Mouse (Mus musculus) heart, postnatal 0 days (tissue): ENCODE data around the gene Elk4. TPM values are rescaled to one million over a fixed set of nuclear protein-coding genes. Genes with fewer than 3 reads are reported as not detected.
A peak's percentile ranks its signal among the peaks of the same experiment; 100 is the strongest.

Source experiments
- ATAC-seq: fragments of 200-750 bp; cut with Nextera tagmentation; 2 replicates; pipeline ENCODE4 v1.8.0; 2017; ENCODE audit warnings: low read depth, moderate number of reproducible peaks, moderate library complexity; ENCODE audit not compliant: insufficient read depth
- DNase-seq: peaks from one replicate; pipeline ENCODE4 v3.0.0-alpha.2; 2016; ENCODE audit warnings: low spot score
- H3K27ac ChIP-seq: fragments of 300-500 bp; sonication (generic); 2 replicates; pipeline ENCODE4 v1.5.1; 2014; ENCODE audit warnings: low read depth, mild to moderate bottlenecking
- H3K27me3 ChIP-seq: fragments of 300-500 bp; sonication (generic); 2 replicates; pipeline ENCODE4 v1.6.1; 2014; ENCODE audit warnings: low read length, mixed read lengths; ENCODE audit not compliant: control insufficient read depth, insufficient read depth
- H3K36me3 ChIP-seq: fragments of 300-500 bp; sonication (generic); replicated peaks from 2 replicates; pipeline ENCODE4 v1.6.1; 2014; ENCODE audit warnings: low read length, mixed read lengths; ENCODE audit not compliant: control insufficient read depth, insufficient read depth
- H3K4me1 ChIP-seq: fragments of 300-500 bp; sonication (generic); 2 replicates; pipeline ENCODE4 v1.6.1; 2014; ENCODE audit warnings: antibody characterized with exemption; ENCODE audit not compliant: control insufficient read depth, insufficient read depth
- H3K4me2 ChIP-seq: fragments of 300-500 bp; sonication (generic); 2 replicates; pipeline ENCODE4 v1.6.1; 2014; ENCODE audit warnings: low read depth, mild to moderate bottlenecking, low read length, moderate library complexity
- H3K4me3 ChIP-seq: fragments of 300-500 bp; sonication (generic); 2 replicates; pipeline ENCODE4 v1.5.1; 2014; ENCODE audit warnings: low read depth, low read length
- H3K9ac ChIP-seq: fragments of 300-500 bp; sonication (generic); replicated peaks from 2 replicates; pipeline ENCODE4 v1.6.1; 2014; ENCODE audit warnings: low read depth, low read length, mixed read lengths
- H3K9me3 ChIP-seq: fragments of 300-500 bp; sonication (generic); replicated peaks from 2 replicates; pipeline ENCODE4 v1.6.1; 2016; ENCODE audit warnings: low read length; ENCODE audit not compliant: control insufficient read depth
- CTCF ChIP-seq: IDR thresholded peaks from 2 replicates; pipeline ENCODE4 v1.5.1; 2016; ENCODE audit warnings: antibody characterized with exemption, control low read depth, low read depth
- EP300 ChIP-seq: IDR thresholded peaks from 2 replicates; pipeline ENCODE4 v1.6.1; 2016; ENCODE audit warnings: antibody characterized with exemption, low read depth
- WGBS: fragments of 180-500 bp; shearing (Covaris S2); extraction: QIAGEN DNeasy Blood & Tissue Kit; methylation state at CpG from one replicate; pipeline ENCODE4 v1.1.7; 2014; 5-methylcytosine and 5-hydroxymethylcytosine counted together
- polyA plus RNA-seq: library from polyadenylated mRNA; unstranded; fragments of >200 nt; fragmentation: Nextera tagmentation; extraction: Ambion mirVana; gene quantifications from 2 replicates; pipeline ENCODE4 v1.2.1, GENCODE M21; 2015
- total RNA-seq: library from RNA; depleted of rRNA; stranded (reverse); fragments of >200 nt; gene quantifications from 2 replicates; pipeline ENCODE4 v1.2.3, GENCODE M21; 2014; ENCODE audit warnings: low replicate concordance

Elk4 gene
- total and polyA plus RNA-seq, 2 experiments from 2014 or later = 13.3 to 32.9 TPM

GRCm38 (mm10) chr1:132006046-132006445 lies 1.4 kb upstream of the Elk4 start:
- Histone ChIP-seq H3K9me3 (no peaks in the 10 kb centered on the region), H3K9ac (no peak overlapping the region), H3K27ac (no peak overlapping the region), H3K4me2 (no peak overlapping the region), H3K36me3 (no peaks in the 10 kb centered on the region), H3K4me1 (peaks cover 16% of the 10 kb centered on the region), H3K4me3 (no peak overlapping the region), H3K27me3 (no peaks in the 10 kb centered on the region)
- DNase-seq (no peak), ATAC-seq (no peak)
- TF ChIP-seq EP300 (no peak), CTCF (no peak)
- 67% methylated on average over 3 of the region's 3 CpGs for WGBS

GRCm38 (mm10) chr1:132006721-132007120 lies 686 bp upstream of the Elk4 start:
- TF ChIP-seq EP300 (no peak), CTCF (no peak)
- Histone ChIP-seq H3K4me1 (peaks cover 16% of the 10 kb centered on the region), H3K9me3 (no peaks in the 10 kb centered on the region), H3K4me3 (peak overlapping the region; percentile 83), H3K9ac (peak overlapping the region; percentile 96), H3K27ac (peak overlapping the region; percentile 100), H3K4me2 (peak overlapping the region; percentile 79), H3K27me3 (no peaks in the 10 kb centered on the region), H3K36me3 (no peaks in the 10 kb centered on the region)
- no peak for ATAC-seq
- WGBS = 32% methylated on average over 5 of the region's 5 CpGs
- no peak for DNase-seq

- peak; percentile 89 for DNase-seq
- under 1% methylated on average over 49 of the region's 72 CpGs for whole genome bisulfite sequencing
These were observed 721 bp downstream of the Elk4 start for GRCm38 (mm10) chr1:132007828-132008827.

GRCm38 (mm10) chr1:132008881-132009644 lies 1.7 kb downstream of the Elk4 start:
- peak overlapping the region; percentile 100 for H3K27ac ChIP-seq
- 39% methylated on average over 8 of the region's 8 CpGs for WGBS
- ATAC-seq = no peak

More at GRCm38 (mm10) chr1:132007828-132008827, 721 bp downstream of the Elk4 start:
- Histone ChIP-seq H3K9ac (peak overlapping the region; percentile 96), H3K27me3 (no peaks in the 10 kb centered on the region), H3K27ac (peak overlapping the region; percentile 100), H3K4me3 (peak overlapping the region; percentile 83), H3K4me2 (peak overlapping the region; percentile 79), H3K9me3 (no peaks in the 10 kb centered on the region), H3K36me3 (no peaks in the 10 kb centered on the region), H3K4me1 (peaks cover 16% of the 10 kb centered on the region)
- ATAC-seq = peak; percentile 88
- TF ChIP-seq EP300 (no peak), CTCF (no peak)

More at GRCm38 (mm10) chr1:132008881-132009644, 1.7 kb downstream of the Elk4 start:
- no peaks in the 10 kb centered on the region for H3K9me3 ChIP-seq
- peak overlapping the region; percentile 83 for H3K4me3 ChIP-seq
- peaks cover 16% of the 10 kb centered on the region for H3K4me1 ChIP-seq
- H3K9ac ChIP-seq = peak overlapping the region; percentile 96
- peak overlapping the region; percentile 79 for H3K4me2 ChIP-seq
- no peak for TF ChIP-seq EP300
- no peak for TF ChIP-seq CTCF
- no peaks in the 10 kb centered on the region for H3K27me3 ChIP-seq
- H3K36me3 ChIP-seq = no peaks in the 10 kb centered on the region
- DNase-seq = no peak
